Mouse (Mus musculus): ENCODE measurements around the gene Ppp3ca.

- TF ChIP-seq USF2 (conservative IDR thresholded peaks at IDR 0.05; ENCODE audit: low read depth, low read length) (no peak), ELF1 (IDR thresholded peaks at IDR 0.05; ENCODE audit: low read depth, low read length) (no peak), USF1 (IDR thresholded peaks at IDR 0.05; ENCODE audit: low read depth, low read length) (no peak), ZNF384 (IDR thresholded peaks at IDR 0.05; ENCODE audit: low read depth, low read length) (no peak), NELFE (IDR thresholded peaks at IDR 0.05; ENCODE audit: low read depth, low read length) (no peak), POLR2A (IDR thresholded peaks at IDR 0.05; ENCODE audit: low read depth, low read length) (no peak), E2F4 (IDR thresholded peaks at IDR 0.05; ENCODE audit: insufficient replicate concordance, low read depth, low read length) (no peak), SMC3 (IDR thresholded peaks at IDR 0.05; ENCODE audit: low read depth, low read length) (no peak), TCF12 (IDR thresholded peaks at IDR 0.05; ENCODE audit: low read depth, low read length) (no peak), ZMIZ1 (IDR thresholded peaks at IDR 0.05; ENCODE audit: low read depth, low read length) (no peak), MXI1 (IDR thresholded peaks at IDR 0.05; ENCODE audit: low read depth, low read length) (no peak)
Observed at GRCm38 (mm10) chr3:136658681-136659080, 11.2 kb upstream of the Ppp3ca start.

Measured in CH12.LX (cell line).